15 mouse cellular contexts compared by ENCODE assay signal in the genomic region with DNA sequence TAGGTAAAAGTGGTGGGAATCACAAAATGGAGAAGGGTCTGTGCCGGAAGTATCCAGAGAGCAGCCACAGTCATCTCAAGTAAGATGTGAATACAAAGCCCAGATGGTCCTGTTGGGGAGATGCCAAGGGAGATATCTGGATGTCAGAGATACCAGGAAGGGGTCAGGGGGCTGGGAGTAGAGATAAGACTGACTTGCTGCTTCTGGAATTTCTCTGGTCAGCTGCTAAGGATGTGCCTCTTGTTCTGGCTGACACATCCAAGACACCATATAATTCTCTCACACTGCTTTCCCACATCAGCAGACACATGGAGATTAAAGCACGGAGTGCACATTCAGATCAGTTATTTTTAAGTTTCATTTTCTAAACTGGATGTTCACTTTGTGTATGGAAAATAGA.
A peak's percentile ranks its signal among the peaks of the same experiment; 100 is the strongest.
DNase-seq lines count a peak whose midpoint lies in the region.
"Had no signal": no experiment of that assay in that cellular context is flagged by ENCODE, and none has a peak within 500 bp of the region (broad histone marks: within the 10 kb centered on the region; RNA-seq: fewer than 3 reads in every experiment).

No protein-coding gene starts in this region.

- H3K4me1 ChIP-seq in forebrain, embryonic 10.5 days: no peaks in the 10 kb centered on the region
- H3K4me1 ChIP-seq: embryonic facial prominence, embryonic 12.5 days; hindbrain, embryonic 15.5 days; limb, embryonic 15.5 days; midbrain, embryonic 12.5 days; stomach, embryonic 15.5 days had no signal

- H3K27ac ChIP-seq in forebrain, embryonic 10.5 days: no peak overlapping the region
- H3K27ac ChIP-seq: embryonic facial prominence, embryonic 12.5 days; hindbrain, embryonic 15.5 days; limb, embryonic 15.5 days; midbrain, embryonic 12.5 days; stomach, embryonic 15.5 days had no signal

- peak; percentile 9 to 71 for DNase-seq in adrenal gland, adult (ENCODE audit: inconsistent age in 2 of 2, low spot score in 1 of 2)
- no peak for DNase-seq in adrenal gland, postnatal 25 days
- peak; percentile 8 to 12 for DNase-seq in heart, postnatal 10 days
- no peak for DNase-seq in heart, postnatal 14 days
- peak; percentile 18 for DNase-seq in lung, postnatal 10 days
- DNase-seq in lung, adult 18-20 months: no peak
- peak; percentile 12 for DNase-seq in telencephalon, adult 2 months (ENCODE audit: low read depth, low spot score)
- DNase-seq in forebrain, embryonic 10.5 days (ENCODE audit: extremely low spot score, low spot score): no peak
- DNase-seq: thymus, postnatal 14 days had no signal

- no peaks in the 10 kb centered on the region for H3K27me3 ChIP-seq in forebrain, embryonic 10.5 days (ENCODE audit: poor library complexity, severe bottlenecking)
- H3K27me3 ChIP-seq: CH12.LX; embryonic facial prominence, embryonic 12.5 days; hindbrain, embryonic 15.5 days; limb, embryonic 15.5 days; midbrain, embryonic 12.5 days; stomach, embryonic 15.5 days had no signal

- no peak overlapping the region for H3K4me3 ChIP-seq in forebrain, embryonic 10.5 days
- H3K4me3 ChIP-seq: embryonic facial prominence, embryonic 12.5 days; hindbrain, embryonic 15.5 days; limb, embryonic 15.5 days; midbrain, embryonic 12.5 days; stomach, embryonic 15.5 days had no signal

- intact Hi-C loops in heart, postnatal 10 days (cut with DNase I): no loop called here
- intact Hi-C loops in heart, postnatal 14 days (cut with DNase I): no loop called here

- WGBS in forebrain, embryonic 10.5 days: 81% methylated on average over 2 of the region's 2 CpGs

- no peaks in the 10 kb centered on the region for H3K36me3 ChIP-seq in forebrain, embryonic 10.5 days (replicated peaks)
- H3K36me3 ChIP-seq: embryonic facial prominence, embryonic 12.5 days; hindbrain, embryonic 15.5 days; limb, embryonic 15.5 days; midbrain, embryonic 12.5 days; stomach, embryonic 15.5 days had no signal

- H3K9me3 ChIP-seq in forebrain, embryonic 10.5 days: no peaks in the 10 kb centered on the region
- H3K9me3 ChIP-seq: embryonic facial prominence, embryonic 12.5 days; hindbrain, embryonic 15.5 days; limb, embryonic 15.5 days; midbrain, embryonic 12.5 days; stomach, embryonic 15.5 days had no signal

Comparison
In these comparisons a context has a peak if more than half of its experiments do, and no peak if none do; other contexts are left out.
1. DNase-seq: peak in adrenal gland, adult (2 of 2), heart, postnatal 10 days (2 of 2), lung, postnatal 10 days (single experiment) and telencephalon, adult 2 months (single experiment); none in adrenal gland, postnatal 25 days (single experiment), heart, postnatal 14 days (0 of 2), lung, adult 18-20 months (0 of 2) and forebrain, embryonic 10.5 days (single experiment).